Comparison of ENCODE assay signal across 24 mouse cellular contexts in genomic region chr14:59607021-59607420, GRCm38 (mm10). TPM values are rescaled to one million over a fixed set of nuclear protein-coding genes. Genes with fewer than 3 reads are reported as not detected.
"Had no signal": no experiment of that assay in that cellular context is flagged by ENCODE, and none has a peak within 500 bp of the region (broad histone marks: within the 10 kb centered on the region; RNA-seq: fewer than 3 reads in every experiment).

No protein-coding gene starts in this region.

- H3K36me3 ChIP-seq: limb, embryonic 12.5 days; limb, embryonic 15.5 days; midbrain, embryonic 12.5 days; midbrain, embryonic 15.5 days; neural tube, embryonic 12.5 days; neural tube, embryonic 15.5 days had no signal

- ATAC-seq: liver, postnatal 0 days; lung, postnatal 0 days; midbrain, embryonic 15.5 days had no signal

- H3K9me3 ChIP-seq: limb, embryonic 12.5 days; limb, embryonic 15.5 days; midbrain, embryonic 12.5 days; midbrain, embryonic 15.5 days; neural tube, embryonic 12.5 days; neural tube, embryonic 15.5 days had no signal

- H3K4me2 ChIP-seq: limb, embryonic 12.5 days; limb, embryonic 15.5 days; liver, embryonic 11.5 days; lung, embryonic 14.5 days; midbrain, embryonic 12.5 days; midbrain, embryonic 15.5 days; neural tube, embryonic 12.5 days; neural tube, embryonic 15.5 days had no signal

- H3K27ac ChIP-seq: layer of hippocampus, adult 2 months; limb, embryonic 12.5 days; limb, embryonic 15.5 days; liver, embryonic 14.5 days; macrophage; midbrain, embryonic 12.5 days; midbrain, embryonic 15.5 days; neural tube, embryonic 12.5 days; neural tube, embryonic 15.5 days; stomach, postnatal 0 days had no signal

- H3K27me3 ChIP-seq: midbrain, embryonic 15.5 days; neural tube, embryonic 12.5 days had no signal

- H3K4me3 ChIP-seq: layer of hippocampus, adult 2 months; limb, embryonic 12.5 days; limb, embryonic 15.5 days; megakaryocyte, embryonic 14.5 days; midbrain, embryonic 12.5 days; midbrain, embryonic 15.5 days; neural tube, embryonic 12.5 days; neural tube, embryonic 15.5 days had no signal

- DNase-seq: kidney, adult 18-20 months; kidney, adult 9 months; kidney, postnatal 25 days; layer of hippocampus, adult 9-11 months; liver, postnatal 0 days; lung, embryonic 14.5 days; right cerebral cortex, adult 18-20 months; right cerebral cortex, postnatal 14 days; right cerebral cortex, postnatal 4 days; thymus, adult 2 months; thymus, postnatal 25 days had no signal

- H3K4me1 ChIP-seq: limb, embryonic 15.5 days; midbrain, embryonic 12.5 days; midbrain, embryonic 15.5 days; neural tube, embryonic 12.5 days; neural tube, embryonic 15.5 days had no signal

- H3K9ac ChIP-seq: limb, embryonic 15.5 days; liver, embryonic 14.5 days; liver, postnatal 0 days; lung, embryonic 14.5 days; midbrain, embryonic 12.5 days; midbrain, embryonic 15.5 days; neural tube, embryonic 12.5 days; neural tube, embryonic 15.5 days had no signal

RNA-seq across cellular contexts. Expression of gene Shisa2, which starts 18.1 kb away (rescaled TPM):
- polyA plus RNA-seq: macrophage had no signal
